Comparison of ENCODE assay signal across 13 mouse cellular contexts in genomic region chr11:24371687-24371950, GRCm38 (mm10).
DNase-seq lines count a peak whose midpoint lies in the region; ATAC-seq lines count a peak whose summit lies in the region.
"Had no signal": no experiment of that assay in that cellular context is flagged by ENCODE, and none has a peak within 500 bp of the region (broad histone marks: within the 10 kb centered on the region; RNA-seq: fewer than 3 reads in every experiment).

No protein-coding gene starts in this region.

- peak overlapping the region; percentile 37 for H3K4me2 ChIP-seq in forebrain, embryonic 16.5 days (ENCODE audit: low read length)
- H3K4me2 ChIP-seq in midbrain, embryonic 14.5 days (ENCODE audit: low read length), result no peak overlapping the region

- no peak overlapping the region; the same call in 1 of the 2 replicates for H3K9ac ChIP-seq in forebrain, embryonic 16.5 days (replicated peaks; ENCODE audit: low read depth, low read length)
- no peak overlapping the region for H3K9ac ChIP-seq in midbrain, embryonic 14.5 days (replicated peaks; ENCODE audit: low read length)

- H3K36me3 ChIP-seq in embryonic facial prominence, embryonic 10.5 days (replicated peaks), result no peaks in the 10 kb centered on the region
- H3K36me3 ChIP-seq in forebrain, embryonic 16.5 days (ENCODE audit: control insufficient read depth, insufficient read depth), result no peaks in the 10 kb centered on the region
- H3K36me3 ChIP-seq in midbrain, embryonic 14.5 days (ENCODE audit: control insufficient read depth, insufficient read depth, low read length), result no peaks in the 10 kb centered on the region

- H3K27me3 ChIP-seq in embryonic facial prominence, embryonic 10.5 days (replicated peaks; ENCODE audit: low read depth, poor library complexity, severe bottlenecking), result peaks cover 19% of the 10 kb centered on the region
- no peaks in the 10 kb centered on the region for H3K27me3 ChIP-seq in forebrain, embryonic 16.5 days (replicated peaks; ENCODE audit: control insufficient read depth, insufficient read depth, low read length)
- H3K27me3 ChIP-seq in midbrain, embryonic 14.5 days (ENCODE audit: control insufficient read depth, insufficient read depth, low read length), result no peaks in the 10 kb centered on the region
- H3K27me3 ChIP-seq: megakaryocyte, embryonic 14.5 days had no signal

- H3K4me1 ChIP-seq in embryonic facial prominence, embryonic 10.5 days, result peaks cover 51% of the 10 kb centered on the region
- H3K4me1 ChIP-seq in forebrain, embryonic 16.5 days (replicated peaks; ENCODE audit: control insufficient read depth, insufficient read depth, low read length), result peaks cover 34% of the 10 kb centered on the region
- peaks cover 30% of the 10 kb centered on the region for H3K4me1 ChIP-seq in midbrain, embryonic 14.5 days (ENCODE audit: control insufficient read depth, insufficient read depth, low read length)
- H3K4me1 ChIP-seq: megakaryocyte, embryonic 14.5 days had no signal

- no peak overlapping the region for H3K4me3 ChIP-seq in embryonic facial prominence, embryonic 10.5 days
- H3K4me3 ChIP-seq in forebrain, embryonic 16.5 days (replicated peaks; ENCODE audit: low read length), result no peak overlapping the region
- no peak overlapping the region for H3K4me3 ChIP-seq in midbrain, embryonic 14.5 days (replicated peaks; ENCODE audit: low read depth, low read length)
- H3K4me3 ChIP-seq: megakaryocyte, embryonic 14.5 days had no signal

- H3K9me3 ChIP-seq in embryonic facial prominence, embryonic 10.5 days, result no peaks in the 10 kb centered on the region
- H3K9me3 ChIP-seq in forebrain, embryonic 16.5 days (ENCODE audit: control insufficient read depth, low read length), result no peaks in the 10 kb centered on the region
- no peaks in the 10 kb centered on the region for H3K9me3 ChIP-seq in midbrain, embryonic 14.5 days (ENCODE audit: control insufficient read depth, low read length)
- H3K9me3 ChIP-seq: megakaryocyte, embryonic 14.5 days had no signal

- WGBS in embryonic facial prominence, embryonic 10.5 days, result 40% methylated on average over 5 of the region's 5 CpGs
- WGBS in forebrain, embryonic 16.5 days, result 10% methylated on average over 5 of the region's 5 CpGs
- 35% methylated on average over 5 of the region's 5 CpGs for WGBS in midbrain, embryonic 14.5 days

- peak overlapping the region; percentile 75 for H3K27ac ChIP-seq in embryonic facial prominence, embryonic 10.5 days (replicated peaks)
- H3K27ac ChIP-seq in forebrain, embryonic 16.5 days (ENCODE audit: low read length), result peak overlapping the region; percentile 87
- peak overlapping the region; percentile 81 for H3K27ac ChIP-seq in midbrain, embryonic 14.5 days (replicated peaks; ENCODE audit: low read depth, low read length)

- ATAC-seq in forebrain, embryonic 16.5 days, result peak; percentile 68
- peak; percentile 68 for ATAC-seq in midbrain, embryonic 14.5 days (ENCODE audit: low FRiP score, low TSS enrichment)
- ATAC-seq: Patski had no signal

- DNase-seq in kidney, adult 9 months, result peak; percentile 9
- DNase-seq in kidney, adult 11 months, result no peak
- DNase-seq in embryonic facial prominence, embryonic 10.5 days (ENCODE audit: low spot score), result no peak
- peak; percentile 79 for DNase-seq in midbrain, embryonic 14.5 days
- no peak for DNase-seq in urinary bladder, postnatal 4 days (ENCODE audit: low spot score in 2 of 2)
- no peak for DNase-seq in adrenal gland, adult 2 months
- no peak for DNase-seq in T-cell, adult 2 months (ENCODE audit: low spot score)
- DNase-seq: adrenal gland, postnatal 36 days; cerebellum, adult 9-11 months; thymus, postnatal 4 days had no signal

Comparison
In these comparisons a context has a peak if more than half of its experiments do, and no peak if none do; other contexts are left out.
1. DNase-seq: peak in kidney, adult 9 months (single experiment) and midbrain, embryonic 14.5 days (single experiment); none in kidney, adult 11 months (single experiment), embryonic facial prominence, embryonic 10.5 days (single experiment), urinary bladder, postnatal 4 days (0 of 2), adrenal gland, adult 2 months (single experiment) and T-cell, adult 2 months (single experiment).
2. Peak in every context shown above with its lines, with median percentiles within 50 percentile points of each other: H3K27ac ChIP-seq.